Mouse (Mus musculus) lung, postnatal 10 days (tissue): ENCODE results near the gene Mpnd.

Experiments used
- DNase-seq: peaks from one replicate; pipeline ENCODE4 v3.0.0; 2021

Gene Mpnd

GRCm38 (mm10) chr17:56005415-56006061, at the start of gene Mpnd, which contains the start of gene Stap2:
TSS of gene Mpnd (plus strand) at chr17:56005711.
TSS of gene Stap2 (minus strand) at chr17:56005584.
- DNase-seq, result peak; percentile 77

GRCm38 (mm10) chr17:55956129-55956528, 49.4 kb upstream of the Mpnd start:
- peak; percentile 84 for DNase-seq

- DNase-seq, result no peak
Measured at GRCm38 (mm10) chr17:55956591-55956990, 48.9 kb upstream of the Mpnd start.

- DNase-seq, result peak; percentile 86
Measured at GRCm38 (mm10) chr17:55957168-55957567, 48.3 kb upstream of the Mpnd start.

GRCm38 (mm10) chr17:55957726-55958583, 47.6 kb upstream of the Mpnd start:
- no peak for DNase-seq

- DNase-seq, result no peak
Measured at GRCm38 (mm10) chr17:55958584-55958886, 47.0 kb upstream of the Mpnd start.

GRCm38 (mm10) chr17:55958918-55959728, 46.4 kb upstream of the Mpnd start, which contains the start of gene Yju2:
TSS of gene Yju2 (plus strand) at chr17:55959099.
- DNase-seq, result peak; percentile 96

- DNase-seq, result peak; percentile 3
Measured at GRCm38 (mm10) chr17:55959946-55960740, 45.4 kb upstream of the Mpnd start.

GRCm38 (mm10) chr17:55960791-55961190, 44.7 kb upstream of the Mpnd start:
- DNase-seq, result no peak

GRCm38 (mm10) chr17:55961631-55962030, 43.9 kb upstream of the Mpnd start:
- DNase-seq, result no peak

GRCm38 (mm10) chr17:55963171-55963570, 42.3 kb upstream of the Mpnd start:
- no peak for DNase-seq

GRCm38 (mm10) chr17:55964496-55964895, 41.0 kb upstream of the Mpnd start:
- no peak for DNase-seq

- no peak for DNase-seq
Measured at GRCm38 (mm10) chr17:55964996-55965395, 40.5 kb upstream of the Mpnd start.

GRCm38 (mm10) chr17:55967186-55967585, 38.3 kb upstream of the Mpnd start:
- no peak for DNase-seq

- DNase-seq, result peak; percentile 55
Measured at GRCm38 (mm10) chr17:55968210-55968609, 37.3 kb upstream of the Mpnd start.

- no peak for DNase-seq
Measured at GRCm38 (mm10) chr17:55969560-55969959, 36.0 kb upstream of the Mpnd start.

- DNase-seq, result peak; percentile 61
Measured at GRCm38 (mm10) chr17:55969966-55970891, 35.3 kb upstream of the Mpnd start, which contains the start of gene Shd. TSS of gene Shd (plus strand) at chr17:55970467.

- DNase-seq, result no peak
Measured at GRCm38 (mm10) chr17:55971453-55971852, 34.1 kb upstream of the Mpnd start.

GRCm38 (mm10) chr17:55976255-55976862, 29.2 kb upstream of the Mpnd start:
- peak; percentile 91 for DNase-seq

- DNase-seq, result no peak
Measured at GRCm38 (mm10) chr17:55977301-55977700, 28.2 kb upstream of the Mpnd start.
